ENCODE assay signal across 11 mouse cellular contexts in the genomic region with DNA sequence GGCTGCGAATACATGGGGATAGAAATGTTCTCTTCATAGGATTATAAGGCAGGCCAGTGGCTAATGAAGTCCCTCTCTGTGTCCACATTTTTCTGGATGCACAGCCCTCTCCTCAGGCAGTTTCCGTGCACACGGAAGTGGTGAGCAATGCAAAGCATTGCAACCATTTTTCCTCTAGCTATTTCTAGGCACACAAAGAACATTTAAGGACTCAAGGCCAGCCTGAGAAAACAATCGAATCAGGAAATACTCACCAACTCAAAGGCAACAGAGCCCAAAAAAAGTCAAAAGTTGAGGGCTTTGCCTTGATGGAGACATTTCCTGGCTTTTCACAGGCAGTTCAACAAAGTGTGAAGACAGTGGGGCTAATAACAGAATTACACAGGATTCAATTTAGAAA. TPM values are rescaled to one million over a fixed set of nuclear protein-coding genes. Genes with fewer than 3 reads are reported as not detected.
DNase-seq lines count a peak whose midpoint lies in the region; ATAC-seq and TF ChIP-seq lines count a peak whose summit lies in the region.
"Had no signal": no experiment of that assay in that cellular context is flagged by ENCODE, and none has a peak within 500 bp of the region (broad histone marks: within the 10 kb centered on the region; RNA-seq: fewer than 3 reads in every experiment).

No protein-coding gene starts in this region.

- no peak for ATAC-seq in lung, embryonic 14.5 days (ENCODE audit: insufficient read depth)
- ATAC-seq in intestine, embryonic 14.5 days (replicated peaks; ENCODE audit: low FRiP score, low TSS enrichment, low read depth), result no peak
- ATAC-seq: midbrain, embryonic 13.5 days had no signal

- no peaks in the 10 kb centered on the region for H3K9me3 ChIP-seq in lung, embryonic 14.5 days (ENCODE audit: low read depth, low read length)
- no peaks in the 10 kb centered on the region for H3K9me3 ChIP-seq in intestine, embryonic 14.5 days (ENCODE audit: control insufficient read depth, low read length)
- H3K9me3 ChIP-seq: midbrain, embryonic 13.5 days had no signal

- H3K36me3 ChIP-seq in lung, embryonic 14.5 days (ENCODE audit: insufficient read depth), result peaks cover 15% of the 10 kb centered on the region; the same call in 1 of the 2 replicates
- peaks cover 12% of the 10 kb centered on the region; the same call in 1 of the 2 replicates for H3K36me3 ChIP-seq in intestine, embryonic 14.5 days (ENCODE audit: control insufficient read depth, insufficient read depth, low read length)
- peaks cover 25% of the 10 kb centered on the region for H3K36me3 ChIP-seq in small intestine, adult 2 months (ENCODE audit: control insufficient read depth, insufficient read depth, low read length)

- peak overlapping the region; percentile 92 for H3K27ac ChIP-seq in gastrocnemius, adult 2 months
- H3K27ac ChIP-seq in lung, embryonic 14.5 days (ENCODE audit: low read depth), result peak overlapping the region; percentile 75
- peak overlapping the region; percentile 71 for H3K27ac ChIP-seq in intestine, embryonic 14.5 days (ENCODE audit: low read depth)
- H3K27ac ChIP-seq in small intestine, adult 2 months (ENCODE audit: insufficient read depth, low read depth, low read length), result peak overlapping the region; percentile 60

- no peak overlapping the region for H3K4me3 ChIP-seq in gastrocnemius, adult 2 months
- H3K4me3 ChIP-seq in lung, embryonic 14.5 days (ENCODE audit: low read depth, low read length), result no peak overlapping the region
- H3K4me3 ChIP-seq in intestine, embryonic 14.5 days (ENCODE audit: low read depth, low read length), result no peak overlapping the region
- H3K4me3 ChIP-seq in small intestine, adult 2 months (ENCODE audit: low read depth, low read length), result no peak overlapping the region
- H3K4me3 ChIP-seq: midbrain, embryonic 13.5 days had no signal

- WGBS in lung, embryonic 14.5 days, result 54% methylated on average over 4 of the region's 4 CpGs
- WGBS in intestine, embryonic 14.5 days, result 66% methylated on average over 4 of the region's 4 CpGs
- 68% methylated on average over 4 of the region's 4 CpGs for WGBS in small intestine, adult 2 months

- no peaks in the 10 kb centered on the region for H3K27me3 ChIP-seq in lung, embryonic 14.5 days (ENCODE audit: insufficient read depth, low read length)
- H3K27me3 ChIP-seq in intestine, embryonic 14.5 days (replicated peaks; ENCODE audit: control insufficient read depth, insufficient read depth, low read length), result no peaks in the 10 kb centered on the region
- H3K27me3 ChIP-seq in small intestine, adult 2 months (ENCODE audit: control insufficient read depth, insufficient read depth, low read length), result no peaks in the 10 kb centered on the region
- H3K27me3 ChIP-seq: midbrain, embryonic 13.5 days had no signal

- TF ChIP-seq CTCF in gastrocnemius, adult 2 months (IDR thresholded peaks at IDR 0.05), result no peak
- TF ChIP-seq CTCF in lung, embryonic 14.5 days (IDR thresholded peaks at IDR 0.05; ENCODE audit: low read depth), result no peak
- TF ChIP-seq CTCF in small intestine, adult 2 months (IDR thresholded peaks at IDR 0.05; ENCODE audit: extremely low read depth, insufficient read length, insufficient replicate concordance, low read depth, low read length), result no peak

- H3K9ac ChIP-seq in lung, embryonic 14.5 days, result no peak overlapping the region
- H3K9ac ChIP-seq in intestine, embryonic 14.5 days (ENCODE audit: low read length), result no peak overlapping the region
- H3K9ac ChIP-seq: midbrain, embryonic 13.5 days had no signal

- no peak for TF ChIP-seq POLR2A in small intestine, adult 2 months (IDR thresholded peaks at IDR 0.05; ENCODE audit: low read depth, low read length)

- peaks cover 41% of the 10 kb centered on the region for H3K4me1 ChIP-seq in lung, embryonic 14.5 days (ENCODE audit: insufficient read depth)
- H3K4me1 ChIP-seq in intestine, embryonic 14.5 days (replicated peaks; ENCODE audit: control insufficient read depth, insufficient read depth, low read length), result peaks cover 67% of the 10 kb centered on the region
- peaks cover 52% of the 10 kb centered on the region for H3K4me1 ChIP-seq in small intestine, adult 2 months (ENCODE audit: control insufficient read depth, insufficient read depth, insufficient read length, low read length)

- no peak for DNase-seq in gastrocnemius, adult 2 months
- DNase-seq in gastrocnemius, postnatal 4 days (ENCODE audit: low spot score in 2 of 2), result no peak
- DNase-seq in lung, embryonic 14.5 days, result peak; percentile 53
- DNase-seq in lung, postnatal 36 days, result no peak
- DNase-seq in intestine, embryonic 14.5 days (ENCODE audit: low spot score), result no peak
- DNase-seq in left cerebral cortex, postnatal 36 days (ENCODE audit: low spot score in 2 of 2), result no peak
- no peak for DNase-seq in thymus, postnatal 14 days
- DNase-seq: cerebellum, adult 8-10 months; layer of hippocampus, adult 9-11 months had no signal

- intact Hi-C loops in gastrocnemius, adult 2 months (cut with DNase I), result no loop called here
- intact Hi-C loops in left cerebral cortex, postnatal 36 days (cut with DNase I), result no loop called here

- H3K4me2 ChIP-seq in lung, embryonic 14.5 days, result 0 out of 2 replicates have a peak overlapping the region, but pooled peaks have one; percentile 5
- H3K4me2 ChIP-seq in intestine, embryonic 14.5 days (ENCODE audit: low read length), result no peak overlapping the region
- H3K4me2 ChIP-seq: midbrain, embryonic 13.5 days had no signal

RNA-seq across cellular contexts. Expression of gene Actn4, which starts 21.0 kb away (rescaled TPM):
- total RNA-seq in gastrocnemius, adult 2 months (2021), result 10 to 100 TPM; 27.1 to 40.2 TPM
- 100 to 1,000 TPM; 133 to 160 TPM for total RNA-seq in gastrocnemius, postnatal 4 days (2021)
- polyA plus RNA-seq in lung, embryonic 14.5 days (2014; fragmentation: Nextera tagmentation; extraction: Ambion mirVana), result 266 and 270 TPM in 2 replicates
- 298 and 300 TPM in 2 replicates for polyA plus RNA-seq in intestine, embryonic 14.5 days (2014; fragmentation: Nextera tagmentation; extraction: Ambion mirVana)
- 506 and 1,069 TPM in 2 replicates for polyA plus RNA-seq in small intestine, adult 2 months (2012; rRNA removed)
- total RNA-seq in left cerebral cortex, postnatal 36 days (2021), result 100 to 1,000 TPM; 180 to 203 TPM

RNA-seq across cellular contexts. Expression of gene Eif3k, which starts 40.5 kb away (rescaled TPM):
- total RNA-seq in gastrocnemius, adult 2 months (2021), result 100 to 1,000 TPM; 122 to 141 TPM
- 100 to 1,000 TPM; 191 to 212 TPM for total RNA-seq in gastrocnemius, postnatal 4 days (2021)
- polyA plus RNA-seq in lung, embryonic 14.5 days (2014; fragmentation: Nextera tagmentation; extraction: Ambion mirVana), result 392 and 398 TPM in 2 replicates
- 444 and 452 TPM in 2 replicates for polyA plus RNA-seq in intestine, embryonic 14.5 days (2014; fragmentation: Nextera tagmentation; extraction: Ambion mirVana)
- polyA plus RNA-seq in small intestine, adult 2 months (2012; rRNA removed), result 135 and 169 TPM in 2 replicates
- 100 to 1,000 TPM; 169 to 194 TPM for total RNA-seq in left cerebral cortex, postnatal 36 days (2021)

RNA-seq across cellular contexts. Expression of gene Map4k1, which starts 40.7 kb away (rescaled TPM):
- under 1 TPM; 0.25 to 0.33 TPM for total RNA-seq in gastrocnemius, adult 2 months (2021)
- total RNA-seq in gastrocnemius, postnatal 4 days (2021), result 1 to 10 TPM; 1.3 to 1.6 TPM
- polyA plus RNA-seq in lung, embryonic 14.5 days (2014; fragmentation: Nextera tagmentation; extraction: Ambion mirVana), result 8.5 and 10.7 TPM in 2 replicates
- 10.0 and 11.6 TPM in 2 replicates for polyA plus RNA-seq in intestine, embryonic 14.5 days (2014; fragmentation: Nextera tagmentation; extraction: Ambion mirVana)
- 11.1 and 21.3 TPM in 2 replicates for polyA plus RNA-seq in small intestine, adult 2 months (2012; rRNA removed)
- total RNA-seq in left cerebral cortex, postnatal 36 days (2021), result 1 to 10 TPM; 1.6 to 1.9 TPM

RNA-seq across cellular contexts. Expression of gene Capn12, which starts 59.9 kb away (rescaled TPM):
- under 1 TPM; 0.15 to 0.28 TPM for total RNA-seq in gastrocnemius, adult 2 months (2021)
- under 1 TPM; 0.10 to 0.20 TPM for total RNA-seq in gastrocnemius, postnatal 4 days (2021)
- 0.42 and 0.61 TPM in 2 replicates for polyA plus RNA-seq in lung, embryonic 14.5 days (2014; fragmentation: Nextera tagmentation; extraction: Ambion mirVana)
- 0.23 and 0.44 TPM in 2 replicates for polyA plus RNA-seq in intestine, embryonic 14.5 days (2014; fragmentation: Nextera tagmentation; extraction: Ambion mirVana)
- polyA plus RNA-seq in small intestine, adult 2 months (2012; rRNA removed), result 0.08 and 0.10 TPM in 2 replicates
- total RNA-seq in left cerebral cortex, postnatal 36 days (2021), result 1 to 10 TPM in 1 of 2 experiments, under 1 TPM in 1; 0.72 to 1.4 TPM
